Mouse (Mus musculus): ENCODE data around the gene Nqo2.

- TF ChIP-seq GATA1 (IDR thresholded peaks at IDR 0.05; ENCODE audit: borderline replicate concordance, low read length), result no peak
- TF ChIP-seq FLI1 (IDR thresholded peaks at IDR 0.05; ENCODE audit: low read length), result no peak
Measured at GRCm38 (mm10) chr13:33995197-33995596, 30.7 kb downstream of the Nqo2 start.

All from megakaryocyte, embryonic 14.5 days (primary cell).